Mouse (Mus musculus): ENCODE measurements at regions not wholly inside any gene's neighbourhood (a gene's known extent, or its start where the extent isn't known, plus 50 kb on each side); places are given as distances from the start of the nearest gene placed in this dataset.

DNA sequence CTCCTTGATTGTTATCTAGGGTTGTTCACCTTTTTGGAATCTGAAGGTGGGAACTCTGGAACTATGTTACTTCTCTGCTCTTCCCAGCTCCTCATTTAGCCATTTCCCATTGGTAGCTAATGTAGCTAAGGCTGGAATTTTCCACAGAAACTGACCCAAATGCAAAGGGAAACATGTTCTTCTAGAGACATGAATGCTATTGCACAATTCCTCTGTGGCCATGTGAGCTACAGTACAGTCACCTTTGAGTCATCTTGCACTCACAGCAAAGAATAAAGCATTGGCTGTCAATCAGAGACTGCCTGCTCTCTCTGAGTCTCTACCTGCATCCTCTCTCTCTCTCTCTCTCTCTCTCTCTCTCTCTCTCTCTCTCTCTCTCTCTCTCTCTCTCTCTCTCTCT, 378.1 kb downstream of the Dcdc2c start:
- TF ChIP-seq CTCF (IDR thresholded peaks at IDR 0.05; ENCODE audit: borderline replicate concordance, insufficient read depth, low read depth, low read length) (no peak), POLR2A (IDR thresholded peaks at IDR 0.05; ENCODE audit: borderline replicate concordance, insufficient read depth, low read length) (no peak)
